Mouse (Mus musculus): ENCODE measurements around the gene Lef1.

Lef1 gene

GRCm38 (mm10) chr3:131110191-131111150, at the start of gene Lef1:
Gene Lef1 (plus strand): TSS chr3:131110471.
- peak; percentile 87 for DNase-seq (ENCODE audit: low read depth, low spot score)

- DNase-seq (ENCODE audit: low read depth, low spot score) = no peak
These were observed 45.3 kb upstream of the Lef1 start for GRCm38 (mm10) chr3:131065001-131065400.

DNA sequence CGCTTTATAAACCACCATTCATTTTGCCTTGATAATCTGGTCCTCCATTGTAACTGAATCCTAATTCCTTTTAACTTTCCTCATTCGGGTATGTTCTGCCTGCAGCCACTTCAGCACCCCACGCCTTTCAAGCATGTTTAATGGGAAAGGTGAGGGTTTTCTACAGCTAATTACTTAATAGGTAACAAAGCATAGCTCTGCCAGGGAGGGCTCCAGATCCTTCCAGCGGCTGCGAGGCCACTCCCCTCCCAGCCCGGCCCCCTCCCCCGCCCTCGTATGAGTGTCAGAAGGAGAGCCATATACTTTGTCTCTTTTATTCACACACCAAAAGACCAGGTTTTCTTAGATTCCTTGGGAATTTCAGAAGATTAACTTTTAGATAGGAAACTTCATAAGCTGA, 44.1 kb upstream of the Lef1 start:
- DNase-seq (ENCODE audit: low read depth, low spot score) = no peak

- DNase-seq (ENCODE audit: low read depth, low spot score) = no peak
These were observed 42.3 kb upstream of the Lef1 start for GRCm38 (mm10) chr3:131068000-131068399.

DNA sequence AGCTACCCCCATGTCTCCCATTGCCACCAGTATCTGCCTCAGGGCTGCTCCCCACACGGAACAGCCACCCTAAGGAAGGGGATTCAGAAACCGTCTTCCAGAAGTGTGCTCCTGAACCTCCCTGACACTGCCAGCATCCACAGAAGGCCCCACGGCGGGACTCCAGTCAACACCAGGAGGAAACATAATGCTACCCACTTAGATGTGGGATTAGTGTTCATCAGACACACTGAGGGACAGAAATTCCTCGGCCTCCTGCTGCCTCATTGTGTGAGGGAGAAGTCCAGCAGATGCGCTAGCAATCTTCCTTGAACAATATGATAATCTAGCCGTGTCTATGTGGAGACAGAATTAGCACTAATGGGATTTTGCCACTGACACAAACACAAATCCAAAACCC, 40.1 kb upstream of the Lef1 start:
- no peak for DNase-seq (ENCODE audit: low read depth, low spot score)

DNA sequence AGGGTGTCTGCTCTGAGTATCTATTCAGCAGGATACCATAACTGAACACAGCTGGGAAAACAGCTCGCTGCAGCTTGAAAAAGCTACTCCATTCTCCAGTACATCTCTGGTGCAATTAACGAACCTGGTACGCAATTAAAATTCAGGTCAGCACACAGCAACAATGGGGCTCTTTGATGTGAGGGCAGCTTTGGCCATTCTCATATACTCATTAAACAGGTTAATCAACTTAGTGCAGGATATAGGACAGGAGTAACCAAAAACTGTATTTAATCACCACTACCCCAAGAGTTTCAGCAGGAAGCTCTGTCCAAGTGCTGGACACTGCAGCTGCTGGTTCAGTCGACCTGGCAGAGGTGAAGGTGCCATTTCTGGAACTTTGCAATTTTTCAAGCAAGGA, 37.6 kb upstream of the Lef1 start:
- DNase-seq (ENCODE audit: low read depth, low spot score) = no peak

- DNase-seq (ENCODE audit: low read depth, low spot score) = no peak
These were observed 36.3 kb upstream of the Lef1 start for GRCm38 (mm10) chr3:131073946-131074345.

DNA sequence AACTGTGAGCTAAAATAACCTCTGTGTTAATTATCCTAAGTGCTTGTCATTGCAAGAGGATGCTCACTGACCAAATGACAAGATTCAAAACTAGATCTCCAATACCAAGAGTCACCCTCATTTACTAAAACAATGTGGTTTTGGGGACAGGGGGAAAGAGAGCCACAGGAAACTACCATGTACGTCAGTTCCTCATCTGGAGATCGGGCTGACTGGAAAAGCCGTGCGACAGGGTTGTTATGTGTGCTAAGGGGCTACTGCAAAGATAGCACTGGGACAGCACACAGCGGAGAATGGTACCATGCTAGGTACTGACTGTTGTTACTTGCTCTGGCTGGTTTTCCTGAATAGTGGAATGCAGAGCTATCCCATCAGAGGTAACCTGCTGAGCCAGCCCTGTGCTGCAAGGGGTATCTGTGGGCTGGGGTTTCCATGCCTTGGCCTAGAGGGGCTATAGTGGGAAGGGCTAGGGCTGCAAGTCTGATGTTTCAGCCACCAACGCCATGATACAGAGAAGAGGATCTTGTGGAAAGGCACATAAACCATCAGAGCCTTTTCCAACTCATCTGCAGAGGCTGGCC, 32.1 kb upstream of the Lef1 start:
- no peak for DNase-seq (ENCODE audit: low read depth, low spot score)

GRCm38 (mm10) chr3:131078719-131079118, 31.6 kb upstream of the Lef1 start:
- DNase-seq (ENCODE audit: low read depth, low spot score) = no peak

DNA sequence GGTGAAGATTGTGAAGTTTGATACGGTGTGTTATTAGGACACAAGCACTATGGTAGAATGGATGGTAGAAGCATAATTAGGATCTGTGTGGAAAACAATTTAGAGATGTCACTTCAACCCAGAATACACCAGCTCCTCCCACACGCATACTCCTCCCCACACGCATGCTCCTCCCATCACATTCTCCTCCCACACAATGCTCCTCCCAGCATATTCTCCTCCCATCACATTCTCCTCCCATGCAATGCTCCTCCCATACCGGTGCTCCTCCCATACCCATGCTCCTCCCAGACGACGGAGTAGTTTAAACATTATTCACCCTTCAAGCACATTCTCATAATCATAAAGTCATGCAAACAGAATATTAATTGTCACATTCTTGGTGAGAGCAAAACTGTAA, 26.5 kb upstream of the Lef1 start:
- no peak for DNase-seq (ENCODE audit: low read depth, low spot score)

GRCm38 (mm10) chr3:131084718-131085561, 25.3 kb upstream of the Lef1 start:
- DNase-seq (ENCODE audit: low read depth, low spot score) = peak; percentile 65

- DNase-seq (ENCODE audit: low read depth, low spot score) = no peak
These were observed 24.3 kb upstream of the Lef1 start for GRCm38 (mm10) chr3:131085978-131086377.

DNA sequence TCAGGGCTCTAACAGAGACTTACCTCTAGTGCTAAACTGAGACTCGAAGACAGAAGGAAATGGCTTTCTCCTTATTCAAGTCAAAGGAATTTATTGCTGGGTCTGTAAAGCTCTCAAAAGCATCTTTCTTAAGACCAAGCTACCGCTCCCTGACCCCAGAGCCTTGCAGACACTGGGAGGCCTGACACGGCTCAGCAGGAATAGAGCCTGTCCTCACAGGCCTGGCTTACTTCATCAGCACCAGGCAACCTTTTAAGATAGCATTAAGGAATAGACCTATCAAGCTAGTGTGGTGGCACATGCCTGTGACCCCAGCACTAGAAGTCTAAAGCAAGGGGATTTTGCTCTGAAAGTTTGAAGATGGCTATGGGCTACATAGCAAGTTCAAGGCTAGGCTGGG, 20.6 kb upstream of the Lef1 start:
- no peak for DNase-seq (ENCODE audit: low read depth, low spot score)

DNA sequence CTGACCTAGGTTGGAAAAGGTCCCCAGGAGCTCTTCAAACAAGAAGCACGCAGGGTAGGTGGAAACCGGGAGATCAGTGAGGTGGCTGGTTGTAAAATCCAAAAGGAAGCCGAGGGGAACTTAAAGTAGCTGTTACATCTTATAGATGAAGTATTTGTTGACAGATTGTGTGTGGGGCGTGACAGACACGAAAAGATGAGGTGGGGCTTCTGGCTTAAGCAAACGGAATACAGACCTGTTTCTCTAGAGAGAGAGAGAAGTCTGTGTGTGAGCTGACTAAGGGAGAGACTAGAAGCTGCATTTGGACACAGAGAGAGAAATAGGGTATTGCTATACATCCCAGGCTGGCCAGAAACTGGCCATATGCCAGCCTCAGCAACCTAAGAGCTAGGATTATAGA, 18.2 kb upstream of the Lef1 start:
- DNase-seq (ENCODE audit: low read depth, low spot score) = no peak

DNA sequence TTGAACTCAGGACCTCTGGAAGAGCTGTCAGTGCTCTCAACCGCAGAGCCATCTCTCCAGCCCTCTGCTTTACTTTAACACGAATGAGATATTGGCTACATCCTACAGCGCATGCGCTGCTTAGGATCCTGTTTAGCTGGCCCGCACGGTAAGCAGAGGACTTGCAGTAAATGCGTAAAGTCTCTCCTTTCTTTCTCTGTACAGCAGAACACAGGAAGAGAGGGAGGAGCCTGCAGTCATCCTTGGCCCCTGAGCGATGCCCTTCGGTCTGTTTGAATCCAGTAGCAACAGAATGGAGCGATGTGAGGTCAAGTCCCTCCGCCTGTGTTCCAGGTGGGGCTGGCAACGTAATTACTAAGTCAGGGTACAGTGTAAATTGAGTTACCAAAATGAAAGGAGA, 16.5 kb upstream of the Lef1 start:
- no peak for DNase-seq (ENCODE audit: low read depth, low spot score)

GRCm38 (mm10) chr3:131096105-131096504, 14.2 kb upstream of the Lef1 start:
- DNase-seq (ENCODE audit: low read depth, low spot score) = no peak

- no peak for DNase-seq (ENCODE audit: low read depth, low spot score)
These were observed 8.0 kb upstream of the Lef1 start for GRCm38 (mm10) chr3:131102191-131102774.

- no peak for DNase-seq (ENCODE audit: low read depth, low spot score)
These were observed 4.9 kb upstream of the Lef1 start for GRCm38 (mm10) chr3:131105362-131105761.

DNA sequence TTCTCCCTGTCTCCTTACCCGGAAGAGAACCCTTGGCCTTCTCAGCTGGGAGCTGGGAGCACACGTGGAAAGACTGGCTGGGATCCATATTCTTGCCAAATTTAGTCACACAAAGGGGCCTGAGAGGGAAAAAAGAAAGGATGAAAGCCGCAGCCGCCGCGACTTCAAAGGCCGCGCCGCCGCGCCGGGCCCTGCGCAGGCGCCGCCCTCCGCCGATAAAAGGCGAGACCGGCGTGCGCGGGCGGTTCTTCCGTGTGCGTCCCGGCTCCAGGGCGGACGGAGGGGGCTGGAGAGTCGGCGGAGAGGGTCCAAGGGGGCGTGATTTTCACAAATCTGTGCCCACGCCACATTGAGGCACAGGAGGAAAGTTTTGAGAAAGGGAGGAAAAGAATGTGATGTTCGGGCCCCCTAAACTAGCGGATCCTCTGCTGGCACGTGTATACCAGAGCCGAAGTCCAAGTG, 4.3 kb upstream of the Lef1 start:
- peak; percentile 84 for DNase-seq (ENCODE audit: low read depth, low spot score)

- no peak for DNase-seq (ENCODE audit: low read depth, low spot score)
These were observed 3.6 kb upstream of the Lef1 start for GRCm38 (mm10) chr3:131106451-131107291.

Data from mesoderm, embryonic 11.5 days (tissue).